Mouse (Mus musculus) brain, embryonic 14.5 days (tissue): ENCODE measurements around the gene Jakmip3.

ENCODE experiments used
- CTCF ChIP-seq: fragments of 200-500 bp; IDR thresholded peaks from 2 replicates; pipeline ENCODE4 v1.5.1; 2012; ENCODE audit warnings: inconsistent platforms, mild to moderate bottlenecking, moderate library complexity, borderline replicate concordance; ENCODE audit not compliant: insufficient read depth, insufficient read length; ENCODE audit errors: extremely low read depth
- POLR2A ChIP-seq: fragments of 200-500 bp; IDR thresholded peaks from 2 replicates; pipeline ENCODE4 v1.6.1; 2012; ENCODE audit warnings: mild to moderate bottlenecking, inconsistent platforms, borderline replicate concordance; ENCODE audit not compliant: poor library complexity, insufficient read depth, insufficient read length, severe bottlenecking; ENCODE audit errors: extremely low read depth

DNA sequence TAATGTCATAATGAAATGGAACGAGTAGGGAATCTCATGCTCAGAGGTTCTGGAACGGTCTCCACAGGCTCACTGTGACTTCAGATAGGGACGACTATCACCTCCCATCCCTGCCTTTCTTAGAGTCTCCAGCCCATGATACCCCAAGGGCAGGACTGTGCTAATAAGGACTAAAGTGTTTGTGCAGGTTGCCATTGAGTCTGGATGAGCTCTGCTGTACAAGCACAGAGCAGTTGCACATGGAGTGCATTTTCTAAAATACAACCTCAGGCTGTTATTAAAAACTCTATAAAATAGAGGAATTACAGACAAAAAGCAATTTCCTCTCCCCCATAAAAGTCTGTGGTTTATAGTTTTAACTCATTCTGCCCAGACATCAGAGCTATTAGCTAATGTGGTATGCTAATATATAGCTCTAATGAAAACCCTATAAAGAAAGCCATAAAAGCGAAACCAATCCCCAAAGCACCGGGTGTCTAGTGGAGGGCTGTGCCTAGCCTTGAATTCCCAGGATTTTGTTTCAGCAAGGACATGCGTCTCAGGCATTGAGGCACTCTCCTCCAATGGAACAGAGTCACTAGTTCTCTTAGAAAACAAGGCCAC lies 72.3 kb downstream of the Jakmip3 start:
- no peak for TF ChIP-seq CTCF
- no peak for TF ChIP-seq POLR2A
